Mouse (Mus musculus) cerebellum, adult (tissue): Measurements from ENCODE around the gene Cpeb4.
A peak's percentile ranks its signal among the peaks of the same experiment; 100 is the strongest.

ENCODE experiments used
- ATAC-seq: cut with Nextera tagmentation; 2 replicates; pipeline ENCODE4 v1.9.2; 2017; ENCODE audit warnings: mild to moderate bottlenecking, moderate library complexity, mixed read lengths; ENCODE audit not compliant: insufficient number of reproducible peaks, low FRiP score, low TSS enrichment

Cpeb4 gene

DNA sequence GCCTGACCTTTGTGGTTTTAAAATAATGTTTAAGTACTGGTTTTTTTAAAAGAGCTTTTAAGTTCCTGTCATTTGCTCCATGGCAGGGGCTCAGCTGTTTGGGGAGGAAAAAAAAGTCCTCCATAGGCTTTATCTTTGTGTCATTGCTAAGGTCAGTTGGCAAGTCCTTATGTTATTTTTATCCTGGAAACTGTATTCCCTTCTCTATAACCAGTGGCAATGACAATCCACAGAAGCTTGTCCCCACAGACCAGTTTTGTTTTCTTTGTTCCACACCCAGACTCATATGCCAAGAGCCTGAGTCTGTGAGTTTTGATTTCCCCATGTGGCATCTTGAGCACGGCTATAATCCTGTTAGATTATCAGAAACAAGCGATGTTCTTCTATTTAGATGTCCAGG is 21.6 kb downstream of the Cpeb4 start:
- ATAC-seq, result no peak

DNA sequence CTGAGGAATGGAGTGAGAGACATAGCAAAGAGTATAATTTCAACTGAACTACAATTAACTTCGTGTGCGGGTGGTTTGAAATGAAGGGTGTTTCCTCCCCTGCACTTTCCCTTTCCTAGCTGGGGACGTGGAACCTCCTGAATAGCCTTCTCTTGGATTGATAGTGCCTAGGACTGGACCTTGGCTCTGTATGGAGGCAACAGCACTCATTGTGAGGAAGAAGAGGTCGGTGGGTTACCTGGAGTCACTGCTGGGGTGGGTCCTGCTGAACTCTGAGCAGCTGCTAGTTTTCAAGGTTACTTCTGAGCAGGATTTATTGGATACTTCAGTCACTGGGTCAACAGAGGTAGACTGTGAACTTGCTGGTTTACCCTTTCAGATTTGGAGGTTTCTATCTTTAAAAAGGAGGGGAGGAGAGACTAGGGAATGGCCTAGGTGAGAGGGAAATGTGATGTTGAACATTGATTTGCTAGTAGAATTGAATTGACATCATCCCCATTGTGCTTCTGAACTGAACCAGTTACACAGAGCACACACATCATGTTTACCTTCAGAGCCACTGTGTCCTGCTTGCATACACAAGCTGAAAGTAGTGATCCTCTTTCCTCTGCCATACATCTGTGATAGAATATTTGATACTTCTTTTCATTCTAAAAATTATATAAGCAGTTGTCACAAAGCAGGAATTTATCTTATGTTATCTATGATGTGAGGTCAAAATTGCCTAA is 24.2 kb downstream of the Cpeb4 start:
- no peak for ATAC-seq

DNA sequence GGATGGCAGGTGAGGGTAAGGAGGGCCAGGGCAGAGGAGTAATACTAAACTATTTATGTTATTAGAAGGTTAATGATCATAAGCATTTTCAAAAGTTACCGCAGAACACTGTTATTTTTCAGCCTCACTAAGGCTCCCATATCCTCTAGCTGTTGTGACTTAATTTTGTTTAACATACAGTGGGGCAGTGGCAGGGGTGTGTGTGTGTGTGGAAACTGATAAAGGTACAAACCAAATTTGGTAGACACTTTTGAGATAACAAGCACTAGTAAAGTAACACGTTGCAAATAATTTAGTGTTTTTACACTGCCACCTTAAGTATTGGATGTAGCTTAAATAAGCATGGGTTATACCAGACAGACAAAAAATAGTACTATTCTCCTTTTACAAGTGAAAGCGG is 24.9 kb downstream of the Cpeb4 start:
- ATAC-seq, result no peak

DNA sequence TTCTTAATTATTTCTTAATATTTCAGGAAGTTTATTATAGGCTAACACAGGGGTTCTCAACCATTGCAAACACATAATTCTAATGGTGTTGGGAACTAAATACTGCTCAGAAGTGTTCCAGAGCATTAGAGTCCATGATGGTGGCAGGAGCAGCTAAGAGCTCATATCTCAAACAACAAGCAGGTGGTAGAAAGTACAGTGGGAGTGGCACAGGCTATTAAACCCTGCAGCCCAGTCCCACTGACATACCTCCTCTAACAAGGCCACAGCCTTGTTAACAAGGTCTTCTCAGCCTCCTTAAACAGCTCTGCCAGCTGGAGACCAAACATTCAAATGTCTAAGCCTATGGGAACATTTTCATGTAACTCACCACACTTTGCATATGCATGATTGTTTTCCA is 27.2 kb downstream of the Cpeb4 start:
- ATAC-seq, result no peak

DNA sequence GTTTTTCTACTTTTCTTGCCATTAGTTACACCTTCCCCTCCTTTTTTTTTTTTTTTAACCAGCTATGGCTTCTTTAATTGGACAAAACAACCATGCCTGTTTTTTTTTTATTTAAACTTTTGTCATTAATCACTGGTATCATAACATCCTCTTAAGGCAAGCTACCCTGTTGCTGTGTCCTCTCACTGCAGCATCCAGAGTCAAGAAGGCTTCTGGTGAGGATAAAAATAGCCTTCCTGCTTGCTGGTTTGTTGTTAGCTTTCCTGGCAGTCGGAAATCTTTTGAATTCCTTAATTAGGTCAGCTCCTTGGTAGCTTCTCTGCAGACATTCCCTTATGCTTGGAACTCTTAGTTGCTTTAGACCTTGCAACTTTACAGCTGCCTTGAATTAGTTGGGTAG is 28.7 kb downstream of the Cpeb4 start:
- ATAC-seq, result no peak

DNA sequence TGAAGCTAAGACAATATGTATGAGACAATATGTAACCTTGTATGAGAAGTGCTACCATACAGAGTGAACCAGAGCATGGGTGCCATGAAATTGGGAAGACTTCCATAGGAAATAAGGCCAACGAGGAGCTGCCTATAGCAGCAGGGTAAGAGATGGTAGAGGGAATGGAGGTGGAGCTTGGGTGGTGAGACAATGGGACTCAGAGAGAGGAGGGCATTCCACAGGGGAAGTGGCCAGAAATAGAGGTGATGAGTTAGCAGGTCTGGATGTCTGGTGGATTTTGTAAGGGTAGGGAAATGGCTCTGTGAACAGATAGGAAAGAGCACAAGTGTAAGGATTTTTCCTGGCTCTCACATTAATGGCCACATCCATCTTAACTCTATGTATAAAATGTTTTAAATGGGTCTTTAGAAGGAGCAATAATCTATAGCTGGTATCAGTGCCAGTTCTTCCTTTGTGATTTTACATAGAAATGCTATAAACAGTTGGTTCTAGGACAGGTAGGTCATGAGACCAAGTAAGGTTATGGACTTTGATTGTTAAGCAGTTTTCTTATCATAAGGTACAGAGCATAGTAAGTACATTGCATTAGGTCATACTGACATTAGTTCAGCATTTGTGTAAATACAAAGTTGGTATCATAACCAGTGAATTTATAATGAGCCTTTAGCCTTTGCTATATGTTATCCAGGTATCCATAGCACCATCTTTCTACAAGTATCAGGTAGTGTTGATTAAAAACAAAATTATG is 30.4 kb downstream of the Cpeb4 start:
- no peak for ATAC-seq

DNA sequence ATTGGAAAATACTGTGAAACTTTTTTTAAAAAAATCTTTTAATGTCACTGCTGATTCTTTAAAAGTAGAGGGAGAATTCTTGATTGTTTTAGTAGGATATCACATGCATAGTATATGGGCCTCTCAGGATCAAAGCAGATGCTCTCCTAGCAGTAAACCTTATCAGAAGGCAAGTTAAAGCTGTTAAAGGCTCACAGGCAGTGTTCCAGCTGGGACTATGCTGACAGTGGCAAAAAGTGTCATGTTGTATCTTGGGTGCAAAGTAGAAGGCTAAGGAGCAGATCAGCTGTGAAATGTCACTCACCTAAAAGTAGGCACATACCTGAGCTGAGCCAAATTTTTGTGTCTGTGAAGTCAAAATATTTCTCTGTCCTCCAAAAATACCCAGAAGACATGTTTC is 34.5 kb downstream of the Cpeb4 start:
- no peak for ATAC-seq

DNA sequence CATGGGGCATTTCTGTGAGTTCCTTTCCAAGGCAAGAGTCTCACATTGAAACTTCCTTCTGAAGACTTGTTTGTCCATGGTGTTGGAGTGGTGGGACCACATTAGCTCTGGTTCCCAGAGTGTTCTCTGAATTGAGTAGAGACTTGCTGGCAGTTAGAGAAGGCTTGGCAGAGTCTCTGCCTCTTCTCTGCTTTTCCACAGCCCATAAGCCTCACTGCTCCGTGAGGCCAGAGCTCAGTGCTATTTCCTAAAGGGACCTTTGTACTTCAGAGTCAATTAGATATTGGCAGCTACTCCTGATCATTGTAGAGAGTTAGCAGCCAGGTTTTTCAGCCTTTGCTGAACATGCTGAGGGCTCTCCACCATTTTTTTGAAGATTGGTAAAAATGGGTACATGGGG is 35.6 kb downstream of the Cpeb4 start:
- ATAC-seq, result no peak

DNA sequence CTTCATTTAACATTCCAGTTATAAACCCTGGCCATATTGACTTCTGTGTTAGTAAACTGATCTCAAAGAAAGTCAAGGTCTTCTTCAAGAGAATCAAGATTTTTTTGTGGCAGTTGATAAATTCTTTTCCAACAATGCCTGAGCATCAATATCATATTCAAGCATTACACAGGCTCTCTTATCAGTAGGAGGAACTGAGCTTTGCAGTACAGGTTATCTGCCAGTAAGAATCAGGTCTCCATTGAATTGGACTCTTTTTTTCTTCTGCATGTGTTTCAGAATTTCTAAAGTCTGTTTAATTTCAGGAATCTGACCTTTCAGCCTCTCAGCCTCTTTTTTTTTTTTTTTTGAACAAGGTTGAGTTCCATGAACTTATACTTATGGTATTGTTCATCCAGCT is 40.9 kb downstream of the Cpeb4 start:
- ATAC-seq, result no peak

DNA sequence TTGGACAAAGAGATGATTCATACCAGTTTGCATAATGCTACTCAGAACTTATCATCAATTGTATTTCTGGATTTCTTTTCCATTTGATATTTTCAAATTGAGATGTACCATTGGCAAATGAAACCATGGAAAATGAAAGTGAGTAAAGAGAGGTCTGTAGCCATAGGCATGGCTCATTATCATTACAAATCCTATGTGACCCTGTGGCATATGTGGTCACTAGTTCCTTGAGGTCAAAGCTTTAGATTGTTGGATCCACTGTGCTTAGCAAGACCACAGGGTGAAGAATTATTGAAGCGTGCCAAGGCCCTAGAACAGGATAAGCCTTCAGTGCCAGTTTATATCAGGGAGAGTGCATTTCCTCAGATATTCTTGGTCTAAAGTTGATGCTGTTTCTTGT is 45.8 kb downstream of the Cpeb4 start:
- no peak for ATAC-seq

DNA sequence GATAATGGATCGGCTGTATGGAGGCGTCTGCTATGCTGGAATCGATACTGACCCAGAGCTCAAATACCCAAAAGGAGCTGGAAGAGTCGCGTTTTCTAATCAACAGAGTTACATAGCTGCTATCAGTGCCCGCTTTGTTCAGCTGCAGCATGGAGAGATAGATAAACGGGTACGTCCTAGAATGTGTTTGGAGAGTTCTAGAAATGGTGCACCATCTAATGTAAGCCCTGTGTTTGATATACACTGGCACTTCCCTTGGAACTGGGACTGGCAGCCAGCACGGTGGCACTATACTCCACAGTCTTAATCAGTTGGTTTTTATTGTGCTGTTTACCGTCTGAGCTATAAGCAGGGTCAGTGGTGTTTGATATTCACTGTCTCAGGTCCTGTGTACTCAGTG is 58.0 kb downstream of the Cpeb4 start:
- ATAC-seq, result no peak

DNA sequence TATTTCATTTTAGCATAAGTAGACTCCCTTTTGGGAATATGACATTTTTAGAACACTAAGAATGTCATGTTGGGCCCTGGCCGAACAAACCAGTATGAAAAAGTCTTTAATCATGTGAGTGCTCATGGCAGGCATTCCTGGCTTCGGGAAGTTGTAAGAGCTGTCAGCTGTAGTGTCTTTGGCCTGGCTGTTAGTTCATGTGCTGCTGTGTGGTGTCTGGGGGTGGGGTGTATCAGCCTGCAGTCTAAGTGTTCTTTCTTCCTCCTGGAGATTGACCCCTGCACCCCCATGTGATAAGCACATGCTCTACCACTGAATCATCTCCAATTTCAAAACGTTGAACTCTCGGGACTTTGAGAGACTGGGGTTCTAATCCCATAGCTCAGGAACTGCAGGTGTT is 63.6 kb downstream of the Cpeb4 start:
- ATAC-seq, result no peak

DNA sequence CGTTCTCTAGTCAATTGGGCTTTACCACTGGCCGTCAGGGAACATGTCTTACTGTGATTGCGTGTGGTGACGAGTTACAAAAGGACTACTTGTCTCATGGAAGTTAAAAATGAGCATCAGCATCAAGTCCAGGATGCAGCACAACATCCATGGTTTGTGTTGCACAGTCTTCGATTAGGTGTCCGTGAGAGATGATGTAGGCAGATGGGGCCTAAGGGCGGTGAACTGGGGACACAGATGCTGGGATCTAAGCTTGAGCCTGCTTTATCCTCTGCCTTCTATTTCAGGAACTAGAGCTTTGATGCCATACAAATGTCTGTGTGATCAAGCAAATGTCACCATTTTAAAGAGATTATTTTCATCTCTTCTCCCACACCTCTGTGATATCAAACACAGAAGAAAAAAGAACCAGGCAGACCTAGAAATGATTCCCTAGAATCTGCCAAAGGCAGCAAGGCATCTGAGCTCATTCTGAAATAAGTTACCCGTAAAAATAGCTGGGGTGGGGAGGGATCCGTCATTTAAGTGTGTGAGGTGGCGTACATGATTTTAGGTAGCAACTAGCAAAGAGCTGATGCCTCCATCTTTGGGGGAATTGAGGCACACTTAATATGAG is 65.0 kb downstream of the Cpeb4 start:
- ATAC-seq, result no peak

DNA sequence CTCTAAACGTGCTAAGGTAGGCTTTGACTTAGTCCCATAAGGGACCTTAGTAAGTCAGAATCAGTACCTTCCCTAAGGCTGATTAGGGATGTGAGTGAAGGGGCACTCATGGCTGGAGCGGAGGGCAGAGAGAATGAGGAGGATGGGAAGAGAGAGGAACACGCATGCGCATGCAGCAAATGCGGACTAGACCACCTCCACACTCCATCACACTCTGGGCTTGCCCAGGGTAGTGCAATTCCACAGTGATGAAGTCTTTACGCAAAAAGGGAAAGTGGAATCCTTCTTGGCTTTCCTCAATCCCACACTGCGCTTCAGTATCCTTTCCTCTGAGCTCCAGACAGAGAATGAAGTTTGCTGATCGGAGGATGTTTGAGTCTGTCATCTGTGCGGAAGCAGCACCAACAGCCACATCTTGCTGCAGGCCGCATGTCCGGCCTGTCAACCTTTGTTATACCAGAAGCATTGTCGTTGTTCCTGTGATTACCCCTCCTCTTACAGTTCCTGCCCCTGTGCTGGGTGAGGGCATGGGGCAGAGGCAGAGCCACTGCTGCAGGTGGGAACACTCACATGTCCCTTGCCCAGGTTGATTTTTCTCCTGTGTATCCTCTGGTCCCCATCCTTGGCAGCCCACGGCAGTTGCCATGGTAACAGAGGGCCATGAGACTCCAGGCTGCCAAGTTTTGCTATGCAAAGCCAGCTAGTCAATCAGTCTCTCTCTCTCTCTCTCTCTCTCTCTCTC is 69.1 kb downstream of the Cpeb4 start:
- ATAC-seq, result peak; percentile 67

DNA sequence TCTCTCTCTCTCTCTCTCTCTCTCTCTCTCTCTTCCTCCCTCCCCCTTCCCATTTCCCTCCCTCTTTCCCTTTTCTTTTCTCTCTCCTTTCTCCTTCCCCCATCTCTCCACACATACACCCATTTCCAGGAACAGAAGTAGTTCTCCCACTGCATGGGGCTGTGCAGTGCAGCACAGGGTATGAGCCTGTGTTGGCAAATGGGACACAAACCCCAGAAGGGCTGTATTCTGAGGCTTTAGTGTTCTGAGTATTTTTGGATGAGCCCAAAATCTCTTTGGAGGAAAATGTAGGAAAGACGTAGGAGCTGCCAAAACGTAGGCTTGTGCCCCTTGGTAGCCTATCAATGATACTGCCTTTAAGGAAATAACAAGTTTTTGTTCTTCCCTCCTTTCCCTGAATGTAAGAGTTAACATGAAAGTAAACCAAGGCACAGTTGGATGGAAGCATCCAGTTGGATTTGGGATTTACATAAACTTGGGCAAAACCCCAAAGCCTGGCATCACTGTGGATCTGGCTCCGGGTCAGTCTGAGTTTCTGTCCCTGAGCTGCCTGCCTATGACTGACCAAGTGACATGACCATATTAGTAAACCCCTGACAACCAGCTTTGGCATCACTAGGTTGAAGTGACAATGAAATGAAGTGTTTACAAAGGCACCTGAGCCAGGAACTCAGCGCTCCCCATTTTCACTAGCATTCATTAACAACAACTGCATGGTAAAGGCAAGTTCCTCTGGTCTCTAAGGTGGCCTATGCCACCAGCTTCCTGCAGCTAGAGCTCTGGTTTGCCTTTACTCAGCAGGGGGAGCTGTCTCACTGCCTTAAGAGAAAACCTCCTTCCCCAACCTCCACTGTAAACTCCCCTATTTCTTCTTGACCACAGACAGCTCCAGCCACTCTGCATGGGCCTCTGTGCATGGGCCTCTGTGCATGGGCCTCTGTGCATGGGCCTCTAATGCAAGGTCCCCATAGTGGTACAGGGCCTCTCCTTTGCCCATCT is 69.9 kb downstream of the Cpeb4 start:
- no peak for ATAC-seq

DNA sequence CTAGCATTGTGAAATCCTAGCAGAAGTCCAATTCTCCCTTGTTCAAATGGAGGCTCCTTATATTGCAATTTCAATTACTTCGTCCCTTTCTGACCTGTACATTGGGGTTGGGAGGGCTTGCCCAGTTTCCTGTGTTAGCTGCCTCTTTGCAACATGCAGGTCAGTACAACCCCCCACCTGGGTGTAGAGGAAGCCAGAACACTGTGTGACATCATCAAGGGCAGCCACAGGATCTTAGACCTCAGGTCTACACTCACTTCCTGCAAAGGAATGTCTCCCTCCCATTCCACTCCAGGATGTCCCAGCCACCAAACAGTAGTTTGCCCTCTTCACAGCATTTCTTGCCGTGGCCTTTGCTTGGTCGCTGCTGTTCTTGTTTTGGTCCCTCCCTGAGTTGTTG is 73.5 kb downstream of the Cpeb4 start:
- no peak for ATAC-seq

DNA sequence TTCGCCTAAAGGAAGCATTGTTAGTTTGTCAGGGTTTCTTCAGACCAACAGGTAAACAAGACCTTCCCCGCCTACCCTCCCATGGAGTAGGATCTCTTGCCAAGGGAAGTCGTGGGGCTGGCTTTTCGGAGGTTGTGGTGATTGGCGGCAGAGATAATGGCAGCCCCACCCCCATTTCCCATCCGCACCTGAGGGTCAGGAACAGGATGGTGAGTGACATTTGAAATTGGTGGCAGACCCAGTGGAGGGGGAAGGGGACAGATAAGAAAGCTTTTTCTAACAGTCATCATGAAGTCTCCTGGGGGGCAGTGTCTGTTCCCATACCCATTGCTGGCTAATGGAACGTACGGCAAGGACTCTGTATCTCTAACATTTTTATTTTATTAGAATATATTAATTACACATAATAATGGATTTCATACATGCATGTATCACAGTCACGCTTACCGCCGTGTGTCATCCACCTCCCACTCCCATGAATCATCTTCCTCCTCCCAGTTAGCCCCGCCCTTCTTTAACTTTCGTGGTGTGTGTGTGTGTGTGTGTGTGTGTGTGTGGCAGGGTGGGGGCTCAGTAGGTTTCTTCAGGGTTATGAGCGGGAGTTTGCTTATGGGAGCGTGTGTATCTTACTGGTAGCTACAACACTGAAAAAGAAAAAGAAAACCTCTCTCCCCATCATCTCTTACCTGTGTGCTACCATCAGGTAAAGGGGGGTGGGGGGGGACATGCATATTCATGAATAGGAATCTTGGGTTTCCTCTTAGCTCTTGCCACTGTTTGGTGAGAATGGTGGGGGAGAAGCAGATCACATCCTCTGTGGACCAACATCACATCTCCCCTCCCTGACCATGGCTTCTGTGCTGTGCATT is 76.7 kb downstream of the Cpeb4 start:
- no peak for ATAC-seq

DNA sequence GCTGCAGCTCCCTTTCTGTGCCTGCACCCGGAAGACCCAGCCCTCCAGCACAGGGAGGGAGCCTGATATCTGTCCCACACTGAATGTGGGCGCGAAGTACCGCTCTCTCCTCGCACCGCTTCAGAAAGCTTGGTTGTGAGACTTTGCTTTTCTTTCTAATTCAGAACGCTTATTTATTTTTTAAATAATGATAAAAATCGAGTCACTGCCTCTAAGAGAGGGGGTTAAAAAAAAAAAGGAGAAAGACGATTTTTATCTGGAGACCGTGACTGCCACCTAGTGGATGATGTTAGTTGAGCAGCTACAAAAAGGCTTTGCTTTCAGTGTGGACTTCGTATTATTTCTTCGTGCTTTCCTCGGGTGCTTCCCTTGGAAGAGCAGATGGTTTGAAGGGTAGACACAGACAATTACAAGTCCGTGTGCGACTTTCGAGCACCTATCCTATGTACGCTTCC is 77.3 kb downstream of the Cpeb4 start:
- peak; percentile 71 for ATAC-seq

DNA sequence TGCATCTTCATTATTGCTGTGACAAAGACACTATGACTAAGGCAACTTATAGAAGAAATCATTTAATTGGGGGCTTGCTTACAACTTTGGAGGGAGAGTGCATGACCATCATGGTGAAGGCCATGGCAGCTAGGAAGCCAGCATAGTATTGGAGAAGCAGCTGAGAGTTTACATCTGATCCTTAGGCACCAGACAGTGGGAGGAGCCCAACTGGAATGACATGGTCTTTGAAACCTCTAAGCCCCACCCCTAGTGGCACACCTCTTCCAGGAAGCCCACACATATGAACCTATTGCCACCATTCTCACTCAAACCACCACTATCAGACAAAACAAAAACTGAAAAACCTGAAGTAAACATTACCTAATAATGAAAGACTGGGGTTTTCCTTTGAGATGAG is 88.1 kb downstream of the Cpeb4 start:
- no peak for ATAC-seq
